Mouse (Mus musculus): ENCODE results near the gene Tmem50b. TPM values are rescaled to one million over a fixed set of nuclear protein-coding genes. Genes with fewer than 3 reads are reported as not detected.

Tmem50b gene
- polyA plus RNA-seq, 1 experiment from 2014 or later = 13.3 TPM

DNA sequence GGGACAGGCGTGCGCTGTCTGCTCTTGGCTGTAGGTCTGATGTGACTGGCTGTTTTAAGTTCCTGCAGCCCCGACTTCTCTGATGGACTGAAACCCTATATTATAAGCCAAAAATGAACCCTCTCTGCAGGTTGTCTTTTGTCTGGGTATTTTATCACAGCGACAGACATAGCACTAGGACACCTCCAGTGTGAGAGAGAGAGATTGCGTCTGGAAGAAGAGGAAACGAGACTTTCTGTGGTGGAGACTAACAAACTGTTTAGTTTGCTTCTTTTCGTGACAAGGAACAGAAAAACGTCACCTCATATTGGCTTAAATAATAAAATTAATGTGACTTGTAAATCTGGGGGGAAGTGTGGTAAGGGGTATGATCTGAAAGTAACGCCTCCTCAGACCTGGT is 4.1 kb upstream of the Tmem50b start:
- Histone ChIP-seq H3K36me3 (ENCODE audit: control insufficient read depth, insufficient read depth, low read length) (no peaks in the 10 kb centered on the region), H3K4me3 (ENCODE audit: low read depth, low read length) (no peak overlapping the region), H3K4me1 (replicated peaks; ENCODE audit: control insufficient read depth, insufficient read depth, low read length) (peaks cover 8% of the 10 kb centered on the region), H3K9me3 (ENCODE audit: control insufficient read depth, low read length) (no peaks in the 10 kb centered on the region), H3K27me3 (replicated peaks; ENCODE audit: control insufficient read depth, insufficient read depth, low read length) (peaks cover 11% of the 10 kb centered on the region), H3K9ac (ENCODE audit: low read depth, low read length) (no peak overlapping the region), H3K27ac (ENCODE audit: low read depth, low read length) (no peak overlapping the region), H3K4me2 (no peak overlapping the region)
- ATAC-seq (replicated peaks; ENCODE audit: low FRiP score) = no peak
- no peak for DNase-seq (ENCODE audit: low spot score)
- WGBS = 62% methylated on average over 9 of the region's 9 CpGs

GRCm38 (mm10) chr16:91601081-91601480 is 3.5 kb upstream of the Tmem50b start:
- DNase-seq (ENCODE audit: low spot score) (no peak), ATAC-seq (replicated peaks; ENCODE audit: low FRiP score) (no peak)
- WGBS = 67% methylated on average over 4 of the region's 4 CpGs
- H3K4me1 ChIP-seq (replicated peaks; ENCODE audit: control insufficient read depth, insufficient read depth, low read length) = peaks cover 12% of the 10 kb centered on the region
- no peak overlapping the region for H3K27ac ChIP-seq (ENCODE audit: low read depth, low read length)
- H3K9me3 ChIP-seq (ENCODE audit: control insufficient read depth, low read length) = no peaks in the 10 kb centered on the region
- H3K4me3 ChIP-seq (ENCODE audit: low read depth, low read length) = no peak overlapping the region
- no peaks in the 10 kb centered on the region for H3K36me3 ChIP-seq (ENCODE audit: control insufficient read depth, insufficient read depth, low read length)
- no peak overlapping the region for H3K9ac ChIP-seq (ENCODE audit: low read depth, low read length)
- no peak overlapping the region for H3K4me2 ChIP-seq
- H3K27me3 ChIP-seq (replicated peaks; ENCODE audit: control insufficient read depth, insufficient read depth, low read length) = peaks cover 13% of the 10 kb centered on the region

- DNase-seq (ENCODE audit: low spot score) = no peak
- no peak for ATAC-seq (replicated peaks; ENCODE audit: low FRiP score)
- Histone ChIP-seq H3K36me3 (ENCODE audit: control insufficient read depth, insufficient read depth, low read length) (no peaks in the 10 kb centered on the region), H3K4me1 (replicated peaks; ENCODE audit: control insufficient read depth, insufficient read depth, low read length) (peaks cover 12% of the 10 kb centered on the region), H3K27ac (ENCODE audit: low read depth, low read length) (no peak overlapping the region), H3K9ac (ENCODE audit: low read depth, low read length) (no peak overlapping the region), H3K9me3 (ENCODE audit: control insufficient read depth, low read length) (no peaks in the 10 kb centered on the region), H3K4me2 (no peak overlapping the region), H3K27me3 (replicated peaks; ENCODE audit: control insufficient read depth, insufficient read depth, low read length) (peaks cover 13% of the 10 kb centered on the region), H3K4me3 (ENCODE audit: low read depth, low read length) (no peak overlapping the region)
These were observed 1.6 kb upstream of the Tmem50b start for GRCm38 (mm10) chr16:91599242-91599641.

DNA sequence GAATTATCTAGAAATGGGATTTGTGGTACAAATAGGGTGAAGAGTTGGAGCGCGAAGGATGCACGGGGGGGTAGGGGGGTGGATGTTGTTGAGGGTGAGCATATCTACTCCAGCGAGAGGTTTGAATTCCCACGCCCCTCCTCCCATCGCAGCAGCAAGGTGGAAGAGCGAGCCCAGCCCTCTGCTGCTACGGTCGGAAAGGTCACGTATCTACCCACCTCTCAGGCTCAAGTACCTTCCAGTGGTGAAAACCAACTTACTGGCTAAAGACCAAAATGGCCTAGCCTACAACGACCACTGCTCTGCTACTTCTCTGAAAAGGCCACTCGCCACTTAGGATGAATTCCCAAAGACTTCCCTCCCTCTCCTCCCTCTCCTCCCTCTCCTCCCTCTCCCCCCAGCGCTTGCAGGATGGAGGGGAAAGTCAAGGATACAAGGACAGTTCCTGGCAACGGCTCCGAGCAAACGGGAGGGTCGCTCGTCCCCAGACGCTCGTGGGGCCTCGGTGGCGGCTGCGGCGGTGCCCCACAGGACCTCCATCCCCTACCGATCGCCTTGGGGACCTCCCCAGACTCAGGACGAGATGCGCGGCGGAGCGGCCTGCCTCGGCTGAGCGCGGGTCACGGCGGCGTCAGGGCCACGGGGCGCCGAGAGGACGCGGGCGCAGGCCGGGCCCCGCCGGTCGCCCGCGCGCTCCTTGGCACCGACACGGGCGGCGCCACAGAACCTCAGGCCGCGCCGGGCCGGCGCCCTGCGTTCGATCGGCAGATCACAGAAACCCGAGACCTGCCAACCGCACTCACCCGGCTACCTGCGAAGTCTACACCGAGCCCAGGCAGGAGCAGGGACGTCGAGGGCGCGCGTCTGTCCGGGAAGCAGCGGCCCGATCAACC is 575 bp downstream of the Tmem50b start:
- no peaks in the 10 kb centered on the region for H3K9me3 ChIP-seq (ENCODE audit: control insufficient read depth, low read length)
- H3K36me3 ChIP-seq (ENCODE audit: control insufficient read depth, insufficient read depth, low read length) = no peaks in the 10 kb centered on the region
- WGBS = under 1% methylated on average over 75 of the region's 75 CpGs
- peak overlapping the region; percentile 77 for H3K4me3 ChIP-seq (ENCODE audit: low read depth, low read length)
- no peak for DNase-seq (ENCODE audit: low spot score)
- no peak overlapping the region for H3K27ac ChIP-seq (ENCODE audit: low read depth, low read length)
- peak; percentile 56 for ATAC-seq (replicated peaks; ENCODE audit: low FRiP score)
- peak overlapping the region; percentile 99 for H3K4me2 ChIP-seq
- peak overlapping the region; percentile 65 for H3K9ac ChIP-seq (ENCODE audit: low read depth, low read length)
- peaks cover 13% of the 10 kb centered on the region for H3K27me3 ChIP-seq (replicated peaks; ENCODE audit: control insufficient read depth, insufficient read depth, low read length)
- H3K4me1 ChIP-seq (replicated peaks; ENCODE audit: control insufficient read depth, insufficient read depth, low read length) = peaks cover 17% of the 10 kb centered on the region

GRCm38 (mm10) chr16:91596397-91596778 is 1.2 kb downstream of the Tmem50b start:
- no peaks in the 10 kb centered on the region for H3K36me3 ChIP-seq (ENCODE audit: control insufficient read depth, insufficient read depth, low read length)
- peaks cover 16% of the 10 kb centered on the region for H3K4me1 ChIP-seq (replicated peaks; ENCODE audit: control insufficient read depth, insufficient read depth, low read length)
- peak overlapping the region; percentile 99 for H3K4me2 ChIP-seq
- peaks cover 13% of the 10 kb centered on the region for H3K27me3 ChIP-seq (replicated peaks; ENCODE audit: control insufficient read depth, insufficient read depth, low read length)
- no peak overlapping the region for H3K27ac ChIP-seq (ENCODE audit: low read depth, low read length)
- H3K4me3 ChIP-seq (ENCODE audit: low read depth, low read length) = peak overlapping the region; percentile 77
- H3K9me3 ChIP-seq (ENCODE audit: control insufficient read depth, low read length) = no peaks in the 10 kb centered on the region
- WGBS = 12% methylated on average over 9 of the region's 9 CpGs
- no peak for ATAC-seq (replicated peaks; ENCODE audit: low FRiP score)
- no peak for DNase-seq (ENCODE audit: low spot score)
- no peak overlapping the region for H3K9ac ChIP-seq (ENCODE audit: low read depth, low read length)

DNA sequence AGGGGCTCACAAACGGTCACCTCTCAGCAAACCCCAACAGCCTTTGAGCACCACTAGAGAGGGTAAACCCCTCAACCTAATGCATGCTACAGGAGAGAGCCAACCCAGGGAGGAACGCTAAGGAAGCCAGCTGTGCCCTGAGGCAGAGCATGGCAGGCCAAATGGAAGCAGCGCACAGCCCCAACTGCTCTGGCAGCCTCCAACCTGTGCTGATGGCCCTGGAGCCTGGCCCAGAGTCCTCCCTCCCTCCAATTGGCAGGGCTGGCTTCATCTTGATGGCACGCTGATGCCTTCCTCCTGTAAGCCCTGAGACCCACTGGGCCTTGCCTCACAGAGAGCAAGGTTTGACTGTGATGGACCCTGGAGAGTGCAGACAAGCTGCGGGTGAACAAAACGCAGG is 2.5 kb downstream of the Tmem50b start:
- 87% methylated on average over 6 of the region's 6 CpGs for WGBS
- no peaks in the 10 kb centered on the region for H3K36me3 ChIP-seq (ENCODE audit: control insufficient read depth, insufficient read depth, low read length)
- ATAC-seq (replicated peaks; ENCODE audit: low FRiP score) = no peak

GRCm38 (mm10) chr16:91593262-91593661 is 4.3 kb downstream of the Tmem50b start:
- Histone ChIP-seq H3K4me3 (ENCODE audit: low read depth, low read length) (no peak overlapping the region), H3K27me3 (replicated peaks; ENCODE audit: control insufficient read depth, insufficient read depth, low read length) (peaks cover 4% of the 10 kb centered on the region), H3K9me3 (ENCODE audit: control insufficient read depth, low read length) (no peaks in the 10 kb centered on the region), H3K27ac (ENCODE audit: low read depth, low read length) (no peak overlapping the region), H3K4me2 (no peak overlapping the region), H3K36me3 (ENCODE audit: control insufficient read depth, insufficient read depth, low read length) (no peaks in the 10 kb centered on the region), H3K4me1 (replicated peaks; ENCODE audit: control insufficient read depth, insufficient read depth, low read length) (peaks cover 14% of the 10 kb centered on the region), H3K9ac (ENCODE audit: low read depth, low read length) (no peak overlapping the region)
- ATAC-seq (replicated peaks; ENCODE audit: low FRiP score) (no peak), DNase-seq (ENCODE audit: low spot score) (no peak)
- 64% methylated on average over 3 of the region's 3 CpGs for WGBS

More for the DNA sequence above, 2.5 kb downstream of the Tmem50b start:
- no peak overlapping the region for H3K27ac ChIP-seq (ENCODE audit: low read depth, low read length)
- no peak for DNase-seq (ENCODE audit: low spot score)
- H3K9me3 ChIP-seq (ENCODE audit: control insufficient read depth, low read length) = no peaks in the 10 kb centered on the region
- H3K9ac ChIP-seq (ENCODE audit: low read depth, low read length) = no peak overlapping the region
- H3K4me1 ChIP-seq (replicated peaks; ENCODE audit: control insufficient read depth, insufficient read depth, low read length) = peaks cover 14% of the 10 kb centered on the region
- no peak overlapping the region for H3K4me3 ChIP-seq (ENCODE audit: low read depth, low read length)
- H3K4me2 ChIP-seq = no peak overlapping the region
- peaks cover 9% of the 10 kb centered on the region for H3K27me3 ChIP-seq (replicated peaks; ENCODE audit: control insufficient read depth, insufficient read depth, low read length)

- Histone ChIP-seq H3K4me1 (replicated peaks; ENCODE audit: control insufficient read depth, insufficient read depth, low read length) (peaks cover 10% of the 10 kb centered on the region), H3K36me3 (ENCODE audit: control insufficient read depth, insufficient read depth, low read length) (no peaks in the 10 kb centered on the region), H3K27ac (ENCODE audit: low read depth, low read length) (no peak overlapping the region), H3K9ac (ENCODE audit: low read depth, low read length) (no peak overlapping the region), H3K9me3 (ENCODE audit: control insufficient read depth, low read length) (no peaks in the 10 kb centered on the region), H3K4me3 (ENCODE audit: low read depth, low read length) (no peak overlapping the region), H3K27me3 (replicated peaks; ENCODE audit: control insufficient read depth, insufficient read depth, low read length) (0 out of 2 replicates have a peak, but pooled peaks cover 3% of the 10 kb centered on the region), H3K4me2 (no peak overlapping the region)
- ATAC-seq (replicated peaks; ENCODE audit: low FRiP score) (no peak), DNase-seq (ENCODE audit: low spot score) (no peak)
- WGBS = 55% methylated on average over 8 of the region's 8 CpGs
These were observed 5.4 kb downstream of the Tmem50b start for GRCm38 (mm10) chr16:91592162-91592561.

DNA sequence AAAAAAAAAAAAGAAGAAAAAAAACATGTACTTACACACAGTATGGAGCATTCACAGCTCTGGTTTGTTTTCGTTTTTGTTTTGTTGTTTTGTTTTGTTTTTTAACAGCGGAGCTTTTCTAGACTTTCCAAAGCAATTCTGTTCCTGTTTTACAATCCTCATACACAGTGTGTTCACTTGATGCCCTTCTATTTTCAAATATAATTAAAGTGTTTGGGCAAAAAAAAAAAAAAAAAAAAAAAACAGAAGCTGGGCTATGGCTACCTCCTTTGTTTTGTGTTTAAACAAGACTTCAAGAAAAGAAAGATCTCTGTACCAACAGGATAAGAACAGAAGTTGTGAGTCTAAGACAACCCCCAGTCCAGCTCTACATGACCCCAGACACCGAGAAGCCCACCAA is 8.9 kb downstream of the Tmem50b start:
- 78% methylated on average over 3 of the region's 3 CpGs for whole genome bisulfite sequencing
- Histone ChIP-seq H3K9ac (ENCODE audit: low read depth, low read length) (no peak overlapping the region), H3K4me1 (replicated peaks; ENCODE audit: control insufficient read depth, insufficient read depth, low read length) (0 out of 2 replicates have a peak, but pooled peaks cover 5% of the 10 kb centered on the region), H3K9me3 (ENCODE audit: control insufficient read depth, low read length) (no peaks in the 10 kb centered on the region), H3K4me3 (ENCODE audit: low read depth, low read length) (no peak overlapping the region), H3K27me3 (replicated peaks; ENCODE audit: control insufficient read depth, insufficient read depth, low read length) (no peaks in the 10 kb centered on the region), H3K27ac (ENCODE audit: low read depth, low read length) (no peak overlapping the region), H3K4me2 (no peak overlapping the region), H3K36me3 (ENCODE audit: control insufficient read depth, insufficient read depth, low read length) (no peaks in the 10 kb centered on the region)
- no peak for DNase-seq (ENCODE audit: low spot score)
- no peak for ATAC-seq (replicated peaks; ENCODE audit: low FRiP score)

All from liver, embryonic 11.5 days (tissue).